Comparison of ENCODE assay signal across 9 mouse cellular contexts in genomic region chr10:68356973-68357372, GRCm38 (mm10).
DNase-seq lines count a peak whose midpoint lies in the region; ATAC-seq and TF ChIP-seq lines count a peak whose summit lies in the region.
"Had no signal": no experiment of that assay in that cellular context is flagged by ENCODE, and none has a peak within 500 bp of the region (broad histone marks: within the 10 kb centered on the region; RNA-seq: fewer than 3 reads in every experiment).

No protein-coding gene starts in this region.

- H3K9ac ChIP-seq in kidney, embryonic 16.5 days (replicated peaks; ENCODE audit: low read length): no peak overlapping the region
- H3K9ac ChIP-seq: liver, embryonic 15.5 days had no signal

- intact Hi-C loops in heart, postnatal 25 days (cut with DNase I): loop anchor here (10.0 kb wide), 1 partner anchor 88 kb away; no protein-coding TSS in a partner anchor

- H3K4me2 ChIP-seq in kidney, embryonic 16.5 days (replicated peaks; ENCODE audit: low read depth, low read length): no peak overlapping the region
- H3K4me2 ChIP-seq: liver, embryonic 15.5 days had no signal

- no peak for ATAC-seq in kidney, embryonic 16.5 days (ENCODE audit: low FRiP score, low TSS enrichment)

- 19% methylated on average over 6 of the region's 6 CpGs for WGBS in kidney, embryonic 16.5 days

- peaks cover 41% of the 10 kb centered on the region for H3K4me1 ChIP-seq in kidney, embryonic 16.5 days (ENCODE audit: insufficient read depth, low read length)
- H3K4me1 ChIP-seq: liver, embryonic 15.5 days had no signal

- H3K27ac ChIP-seq in layer of hippocampus, adult 2 months: no peak overlapping the region
- H3K27ac ChIP-seq in kidney, embryonic 16.5 days (ENCODE audit: low read length): peak overlapping the region; percentile 54
- H3K27ac ChIP-seq: liver, embryonic 15.5 days had no signal

- TF ChIP-seq CTCF in layer of hippocampus, adult 2 months (conservative IDR thresholded peaks at IDR 0.05): peak; percentile 64

- no peaks in the 10 kb centered on the region for H3K27me3 ChIP-seq in kidney, embryonic 16.5 days (ENCODE audit: insufficient read depth, low read length)
- H3K27me3 ChIP-seq: liver, embryonic 15.5 days had no signal

- no peaks in the 10 kb centered on the region for H3K36me3 ChIP-seq in kidney, embryonic 16.5 days (ENCODE audit: insufficient read depth, low read length)
- H3K36me3 ChIP-seq: liver, embryonic 15.5 days had no signal

- DNase-seq in layer of hippocampus, adult 2 months (ENCODE audit: low spot score in 2 of 2): no peak
- no peak for DNase-seq in layer of hippocampus, adult 11-12 months (ENCODE audit: low spot score)
- DNase-seq in CD4-positive helper T cell, adult 2 months (ENCODE audit: low read depth, low spot score): peak; percentile 56
- DNase-seq in adrenal gland, postnatal 25 days: peak; percentile 3
- DNase-seq in skeletal muscle tissue, adult 2 months (ENCODE audit: low read depth, low spot score): peak; percentile 13
- DNase-seq in heart, postnatal 25 days (ENCODE audit: low spot score): no peak
- no peak for DNase-seq in gastrocnemius, postnatal 10 days

- no peaks in the 10 kb centered on the region for H3K9me3 ChIP-seq in kidney, embryonic 16.5 days (ENCODE audit: low read length)
- H3K9me3 ChIP-seq: liver, embryonic 15.5 days had no signal

- H3K4me3 ChIP-seq in layer of hippocampus, adult 2 months: no peak overlapping the region
- H3K4me3 ChIP-seq in kidney, embryonic 16.5 days (ENCODE audit: low read length): no peak overlapping the region
- H3K4me3 ChIP-seq: liver, embryonic 15.5 days had no signal

Comparison
In these comparisons a context has a peak if more than half of its experiments do, and no peak if none do; other contexts are left out.
1. DNase-seq: peak in CD4-positive helper T cell, adult 2 months (single experiment), adrenal gland, postnatal 25 days (single experiment) and skeletal muscle tissue, adult 2 months (single experiment); none in layer of hippocampus, adult 2 months (0 of 2), layer of hippocampus, adult 11-12 months (single experiment), heart, postnatal 25 days (single experiment) and gastrocnemius, postnatal 10 days (single experiment).